Mouse (Mus musculus): ENCODE measurements around the gene Vmp1.

The Vmp1 gene

DNA sequence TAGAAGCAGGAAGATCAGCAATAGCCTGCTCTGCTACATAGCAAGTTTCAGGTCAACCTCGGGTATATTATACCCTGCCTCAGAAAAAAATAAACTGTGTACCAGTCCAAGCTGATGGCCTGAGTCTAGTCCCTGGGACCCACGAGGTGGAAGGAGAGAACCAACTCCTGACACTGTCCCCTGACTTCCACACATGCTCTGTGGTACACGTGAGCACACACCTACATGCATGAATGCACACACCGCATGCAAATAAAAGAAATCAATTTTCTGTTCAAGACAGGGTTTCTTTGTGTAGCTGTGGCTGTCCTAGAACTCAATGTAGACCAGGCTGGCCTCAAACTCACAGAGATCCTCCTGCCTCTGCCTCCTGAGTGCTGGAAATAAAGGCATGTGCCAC lies 125.4 kb downstream of the Vmp1 start:
- no peak for DNase-seq

DNA sequence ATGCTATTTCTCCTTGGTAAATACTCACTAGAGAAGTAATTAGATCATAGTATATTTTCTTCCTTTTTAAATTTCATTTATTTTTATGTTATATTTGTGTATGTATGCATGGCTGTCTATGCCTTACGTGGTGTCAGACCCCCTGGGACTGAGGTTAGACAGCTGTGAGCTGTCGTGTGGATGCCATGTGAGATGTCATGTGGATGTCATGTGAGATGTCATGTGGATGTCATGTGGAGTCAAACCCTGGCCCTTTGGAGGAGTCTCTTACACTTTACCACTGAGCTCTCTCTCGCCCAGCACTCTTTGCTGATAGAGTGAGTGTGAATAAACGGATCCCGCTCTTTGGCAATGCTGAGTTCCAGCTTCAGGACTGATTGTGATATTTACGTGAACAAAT lies 130.1 kb downstream of the Vmp1 start:
- no peak for DNase-seq

DNA sequence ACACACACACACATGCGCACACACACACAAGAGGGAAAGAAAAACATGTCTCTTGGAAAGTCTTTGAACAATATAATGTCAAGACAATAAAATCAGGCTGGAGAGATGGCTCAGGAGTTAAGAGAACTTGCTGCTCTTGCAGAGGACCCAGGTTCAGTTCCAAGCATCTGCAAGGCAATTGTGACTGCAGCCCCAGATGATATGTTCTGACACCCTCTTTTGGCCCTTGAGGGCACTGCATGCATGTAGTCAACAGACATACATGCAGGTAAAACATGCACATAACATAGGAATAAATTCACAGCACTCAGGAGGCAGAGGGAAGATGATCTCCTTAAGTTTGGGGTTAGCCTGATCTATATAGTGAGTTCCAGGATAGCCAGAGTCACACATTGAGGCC lies 136.2 kb downstream of the Vmp1 start:
- peak in 1 of 2 experiments; percentile 21 for DNase-seq

DNA sequence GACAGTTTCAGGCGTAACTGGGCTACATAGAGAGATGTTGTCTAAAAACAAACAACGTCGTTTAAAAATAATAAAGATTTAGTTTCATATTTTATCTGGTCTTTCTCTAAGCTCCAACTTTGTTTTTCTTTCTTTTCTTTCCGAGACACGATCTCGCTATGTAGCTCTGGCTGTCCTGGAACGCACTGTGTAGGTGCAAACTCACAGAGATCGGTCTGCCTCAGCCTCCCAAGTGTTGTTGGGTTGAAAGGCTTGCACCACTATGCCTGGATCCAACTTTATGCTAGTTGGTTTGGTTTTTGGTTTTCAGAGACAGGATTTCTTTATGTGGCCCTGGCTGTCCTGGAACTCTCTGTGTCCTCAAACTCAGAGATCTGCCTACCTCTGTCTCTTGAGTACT lies 138.1 kb downstream of the Vmp1 start:
- DNase-seq, result no peak

DNA sequence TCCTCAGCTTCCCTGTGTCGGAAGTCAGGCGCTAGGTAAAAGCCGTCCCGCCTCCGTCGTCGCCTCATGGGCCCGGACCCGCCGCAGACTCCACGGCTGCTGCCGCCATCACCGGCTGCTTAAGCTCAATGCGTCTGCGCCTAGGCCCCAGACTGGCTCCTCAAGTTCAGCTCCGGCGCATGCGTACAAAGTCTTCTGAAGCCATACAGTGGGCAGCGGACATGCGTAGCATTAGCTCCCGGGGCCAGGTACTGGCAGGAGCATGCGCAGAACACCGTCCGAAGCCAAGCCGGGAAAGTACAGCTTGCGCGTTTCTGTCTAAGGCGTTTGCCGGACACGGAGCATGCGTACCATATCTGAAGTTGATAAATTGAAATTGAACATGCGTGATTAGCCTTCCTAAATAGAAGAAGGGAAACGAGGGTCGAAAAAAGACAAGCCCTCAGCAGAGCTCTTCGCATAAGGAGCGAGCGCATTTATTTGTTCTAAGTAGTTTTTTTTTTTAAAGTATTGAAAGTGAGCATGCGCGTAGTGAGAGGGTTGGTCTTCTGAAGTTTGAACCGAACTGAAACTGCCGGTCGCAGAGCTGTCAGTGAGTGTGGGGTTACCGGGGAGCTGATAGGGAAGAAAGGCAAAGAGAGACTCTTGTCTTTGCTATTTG lies 138.9 kb downstream of the Vmp1 start, which contains the start of the genes Rps6kb1 and Tubd1:
TSS of gene Rps6kb1 (minus strand) at position 167 of the 661 bp plus-strand sequence.
TSS of gene Tubd1 (plus strand) at position 353 of the 661 bp plus-strand sequence.
- DNase-seq, result peak; percentile 100

DNA sequence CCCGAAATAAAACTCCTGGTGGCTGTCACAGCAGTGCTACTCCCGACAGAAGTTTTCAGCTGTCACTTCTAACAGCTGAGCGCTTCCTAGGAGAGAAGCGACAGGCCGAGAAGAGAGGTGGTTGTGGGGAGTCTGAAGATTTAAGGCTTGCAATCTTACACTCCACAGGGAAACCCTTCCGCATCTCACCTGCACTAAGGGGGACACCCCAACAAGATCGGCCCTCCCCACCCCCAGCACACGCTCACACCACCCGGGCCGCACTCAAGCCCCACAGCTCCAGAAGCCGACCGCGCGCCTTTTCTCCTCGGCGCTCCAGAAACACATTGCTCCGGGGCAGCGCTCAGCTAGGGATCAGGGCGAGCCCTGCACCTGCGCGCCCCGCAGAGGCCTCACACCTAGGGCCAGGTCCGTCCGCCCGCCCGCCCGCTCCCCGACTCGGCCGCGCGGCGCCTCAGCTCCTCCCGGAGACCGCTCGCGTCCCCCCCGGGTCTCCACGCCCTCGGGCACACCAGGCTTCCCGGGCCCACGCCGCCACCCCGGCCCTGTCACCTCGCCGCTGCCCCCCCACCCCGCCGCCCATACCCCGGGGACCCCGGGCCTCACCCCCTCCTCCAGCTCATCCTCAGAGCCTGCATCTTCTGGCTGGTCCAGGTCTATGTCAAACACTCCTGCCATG lies 139.5 kb downstream of the Vmp1 start:
- DNase-seq, result no peak

DNA sequence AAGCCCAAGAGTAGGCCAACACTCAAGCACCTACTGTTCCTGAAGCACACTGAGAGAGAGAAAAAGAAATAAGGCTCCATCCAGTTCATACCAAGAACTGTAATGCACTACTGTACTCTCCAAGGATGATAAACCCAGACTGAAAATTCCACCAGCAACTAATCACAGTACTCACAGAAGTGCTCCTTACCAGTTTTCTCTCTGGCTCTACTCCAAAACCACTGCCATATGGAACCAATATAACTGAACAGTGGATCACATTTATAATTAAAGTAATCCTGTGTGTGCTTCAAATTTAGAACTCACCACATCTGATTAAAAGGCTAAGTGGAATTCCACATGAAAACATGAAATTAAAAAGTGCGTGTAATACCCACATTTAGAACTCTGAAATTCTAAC lies 140.8 kb downstream of the Vmp1 start:
- DNase-seq, result no peak

DNA sequence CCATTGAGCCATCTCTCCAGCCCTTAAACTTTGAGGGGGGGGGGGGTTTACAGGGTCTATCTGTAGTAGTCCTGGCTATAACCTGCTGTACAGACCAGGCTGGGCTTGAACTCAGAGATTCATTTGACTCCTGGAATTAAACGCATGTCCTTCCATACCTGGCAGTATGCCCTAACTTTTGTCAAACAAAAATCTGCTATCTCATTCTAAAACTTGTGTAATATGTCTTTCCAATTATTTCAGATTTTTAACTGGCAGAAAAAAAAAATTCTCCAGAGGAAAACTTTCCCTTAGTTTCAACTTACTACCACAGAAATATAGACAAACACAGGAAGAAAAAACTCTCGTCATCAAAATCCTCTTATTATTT lies 143.2 kb downstream of the Vmp1 start:
- no peak for DNase-seq

DNA sequence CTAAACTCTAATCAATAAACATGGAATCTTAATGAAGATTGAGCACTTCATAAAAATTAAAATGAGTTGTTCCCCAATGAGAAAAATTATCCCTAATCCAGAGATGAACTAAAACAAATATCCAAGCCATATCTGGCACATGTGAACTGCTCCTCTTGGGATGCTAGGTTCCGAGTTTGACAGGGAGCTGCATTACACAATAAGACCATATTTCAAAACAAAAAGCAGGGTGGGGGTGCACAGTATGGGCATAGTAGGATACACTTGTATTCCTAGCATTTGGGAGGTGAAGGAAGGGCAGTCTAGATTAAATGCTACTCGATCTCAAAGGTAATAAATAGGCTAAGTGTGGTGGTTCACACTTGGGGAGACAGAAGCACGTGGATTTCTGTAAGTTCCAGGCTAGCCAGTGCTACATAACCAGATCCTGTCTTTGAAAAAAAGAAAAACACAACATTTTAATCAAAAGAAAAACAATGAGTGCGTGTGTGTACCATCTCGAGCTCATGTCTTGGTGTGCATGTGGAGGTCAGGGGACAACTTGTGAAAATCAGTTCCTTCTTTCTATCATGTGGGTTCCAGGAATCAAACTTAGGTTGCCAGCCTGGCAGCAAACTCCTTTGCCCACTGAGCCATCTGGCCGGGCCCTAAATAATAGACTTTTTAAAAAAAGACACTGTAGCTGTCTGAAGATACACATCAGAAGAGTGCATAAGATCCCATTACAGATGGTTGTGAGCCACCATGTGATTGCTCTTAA lies 143.7 kb downstream of the Vmp1 start:
- no peak for DNase-seq

DNA sequence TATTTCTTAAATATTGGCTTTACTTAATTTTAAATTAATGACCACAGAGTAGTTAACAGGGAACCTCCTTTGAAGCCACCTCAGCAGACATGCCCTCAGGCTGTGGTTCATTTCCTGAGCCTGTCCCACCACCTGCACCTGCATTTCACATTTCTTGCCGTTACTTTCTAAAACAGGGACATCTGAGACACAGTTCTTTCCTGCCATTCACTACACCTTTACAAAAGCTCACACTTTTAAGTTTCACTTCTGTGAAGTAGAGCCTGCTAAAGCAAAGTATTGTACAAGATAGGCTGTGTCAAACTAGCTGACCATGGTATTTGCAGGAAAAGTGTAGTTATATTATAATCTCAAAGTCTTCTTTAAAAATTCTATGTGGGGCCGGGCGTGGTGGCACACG lies 144.8 kb downstream of the Vmp1 start:
- DNase-seq, result no peak

DNA sequence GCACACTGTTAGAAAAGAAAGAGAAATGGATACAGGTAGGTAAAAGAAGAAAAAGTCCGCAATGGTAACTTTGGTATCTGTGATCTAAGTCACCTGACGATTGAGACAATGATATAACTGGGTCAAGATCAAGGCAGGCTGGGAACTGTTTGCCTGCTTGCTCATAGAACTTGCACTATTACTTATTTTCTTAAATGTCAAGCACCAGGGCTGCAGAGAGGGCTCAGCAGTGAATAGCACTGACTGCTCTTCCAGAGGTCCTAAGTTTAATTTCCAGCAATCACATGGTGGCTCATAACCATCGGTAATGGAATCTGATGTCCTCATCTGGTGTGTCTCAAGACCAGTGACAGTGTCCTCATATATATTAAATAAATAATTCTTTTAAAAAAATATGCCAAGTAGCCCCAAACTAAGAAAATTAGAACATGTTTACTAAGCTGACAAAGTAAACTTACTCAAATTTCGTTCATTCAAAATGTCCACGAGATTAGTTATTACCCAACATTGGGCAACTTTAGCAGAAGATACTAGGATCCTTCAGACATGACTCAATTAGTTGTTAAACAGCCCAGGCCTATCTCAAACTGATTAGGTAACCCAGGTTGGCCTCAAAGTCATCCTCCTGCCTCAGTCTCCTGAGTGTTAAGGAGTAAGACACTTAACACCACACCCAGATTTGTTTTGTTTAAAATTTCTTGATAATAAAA lies 149.3 kb downstream of the Vmp1 start:
- no peak for DNase-seq

Data from lung, postnatal 4 days (tissue).